Mouse (Mus musculus) forebrain, embryonic 10.5 days (tissue): ENCODE measurements around the gene Coq7. TPM values are rescaled to one million over a fixed set of nuclear protein-coding genes. Genes with fewer than 3 reads are reported as not detected.

Source experiments
- DNase-seq: peaks from one replicate; pipeline ENCODE4 v3.0.0-alpha.2; 2017; ENCODE audit warnings: low spot score; ENCODE audit errors: extremely low spot score
- H3K27ac ChIP-seq: fragments of 300-500 bp; sonication (generic); 2 replicates; pipeline ENCODE4 v1.5.1; 2016; ENCODE audit warnings: mild to moderate bottlenecking
- H3K27me3 ChIP-seq: fragments of 300-500 bp; sonication (generic); 2 replicates; pipeline ENCODE4 v1.6.1; 2016; ENCODE audit warnings: mild to moderate bottlenecking; ENCODE audit not compliant: poor library complexity, severe bottlenecking
- H3K36me3 ChIP-seq: fragments of 300-500 bp; sonication (generic); replicated peaks from 2 replicates; pipeline ENCODE4 v1.6.1; 2016; ENCODE audit warnings: mild to moderate bottlenecking, moderate library complexity
- H3K4me1 ChIP-seq: fragments of 300-500 bp; sonication (generic); 2 replicates; pipeline ENCODE4 v1.6.1; 2016
- H3K4me3 ChIP-seq: fragments of 300-500 bp; sonication (generic); 2 replicates; pipeline ENCODE4 v1.5.1; 2016; ENCODE audit warnings: mild to moderate bottlenecking, moderate library complexity
- H3K9me3 ChIP-seq: fragments of 300-500 bp; sonication (generic); 2 replicates; pipeline ENCODE4 v1.6.1; 2016; ENCODE audit warnings: mild to moderate bottlenecking, moderate library complexity
- WGBS: fragments of 180-500 bp; shearing (Covaris S2); methylation state at CpG from one replicate; pipeline ENCODE4 v1.1.7; 2016; 5-methylcytosine and 5-hydroxymethylcytosine counted together
- polyA plus RNA-seq: library from polyadenylated mRNA; unstranded; fragments of >200 nt; fragmentation: Nextera tagmentation; extraction: Ambion mirVana; gene quantifications from 2 replicates; pipeline ENCODE4 v1.2.1, GENCODE M21; 2016

Gene Coq7
- polyA plus RNA-seq, 1 experiment from 2014 or later, result 129 TPM

- no peak for DNase-seq
- Histone ChIP-seq H3K4me1 (peaks cover 2% of the 10 kb centered on the region), H3K27ac (no peak overlapping the region), H3K9me3 (no peaks in the 10 kb centered on the region), H3K27me3 (no peaks in the 10 kb centered on the region), H3K4me3 (no peak overlapping the region), H3K36me3 (peaks cover 60% of the 10 kb centered on the region)
- WGBS, result 89% methylated on average over 4 of the region's 4 CpGs
These were observed 6.2 kb downstream of the Coq7 start for GRCm38 (mm10) chr7:118526967-118527366.

- no peaks in the 10 kb centered on the region for H3K9me3 ChIP-seq
- 90% methylated on average over 5 of the region's 5 CpGs for WGBS
- no peak overlapping the region for H3K27ac ChIP-seq
- peaks cover 8% of the 10 kb centered on the region; the same call in 1 of the 2 replicates for H3K4me1 ChIP-seq
- no peak for DNase-seq
- peaks cover 37% of the 10 kb centered on the region for H3K36me3 ChIP-seq
- H3K4me3 ChIP-seq, result no peak overlapping the region
- H3K27me3 ChIP-seq, result 0 out of 2 replicates have a peak, but pooled peaks cover 5% of the 10 kb centered on the region
These were observed 11.1 kb downstream of the Coq7 start for GRCm38 (mm10) chr7:118522077-118522476.

- H3K9me3 ChIP-seq, result no peaks in the 10 kb centered on the region
- H3K4me1 ChIP-seq, result peaks cover 9% of the 10 kb centered on the region; the same call in 1 of the 2 replicates
- DNase-seq, result no peak
- H3K27ac ChIP-seq, result no peak overlapping the region
- WGBS, result 88% methylated on average over 8 of the region's 8 CpGs
- peaks cover 13% of the 10 kb centered on the region for H3K36me3 ChIP-seq
- H3K4me3 ChIP-seq, result no peak overlapping the region
- 0 out of 2 replicates have a peak, but pooled peaks cover 5% of the 10 kb centered on the region for H3K27me3 ChIP-seq
These were observed 13.5 kb downstream of the Coq7 start for GRCm38 (mm10) chr7:118519661-118520060.

- Histone ChIP-seq H3K9me3 (no peaks in the 10 kb centered on the region), H3K27ac (peak overlapping the region; percentile 62), H3K36me3 (peaks cover 9% of the 10 kb centered on the region; the same call in 1 of the 2 replicates), H3K4me3 (no peak overlapping the region), H3K27me3 (0 out of 2 replicates have a peak, but pooled peaks cover 5% of the 10 kb centered on the region), H3K4me1 (peaks cover 12% of the 10 kb centered on the region)
- peak; percentile 76 for DNase-seq
- WGBS, result 1% methylated on average over 18 of the region's 18 CpGs
These were observed 14.5 kb downstream of the Coq7 start for GRCm38 (mm10) chr7:118518687-118519086.

DNA sequence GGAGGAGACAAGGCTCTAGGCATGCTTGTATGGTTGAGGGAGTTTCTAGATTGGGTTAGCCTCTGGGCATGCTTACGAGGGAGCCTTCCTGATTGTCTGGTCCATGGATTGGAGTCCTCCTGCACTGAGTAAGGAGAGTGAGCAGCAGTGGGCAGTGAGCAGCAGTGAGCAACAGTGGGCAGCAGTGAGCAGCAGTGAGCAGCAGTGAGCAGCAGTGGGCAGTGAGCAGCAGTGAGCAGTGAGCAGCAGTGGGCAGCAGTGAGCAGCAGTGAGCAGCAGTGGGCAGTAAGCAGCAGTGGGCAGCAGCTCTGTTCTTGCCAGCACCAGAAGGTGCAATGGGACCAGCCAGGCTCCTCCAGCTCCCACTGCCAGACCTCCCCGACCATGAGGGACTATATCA is 15.3 kb downstream of the Coq7 start:
- no peak for DNase-seq
- H3K9me3 ChIP-seq, result no peaks in the 10 kb centered on the region
- no peak overlapping the region for H3K27ac ChIP-seq
- H3K27me3 ChIP-seq, result 0 out of 2 replicates have a peak, but pooled peaks cover 5% of the 10 kb centered on the region
- H3K4me1 ChIP-seq, result peaks cover 21% of the 10 kb centered on the region
- peaks cover 6% of the 10 kb centered on the region; the same call in 1 of the 2 replicates for H3K36me3 ChIP-seq
- 79% methylated on average over 2 of the region's 2 CpGs for WGBS
- no peak overlapping the region for H3K4me3 ChIP-seq

- no peak overlapping the region for H3K27ac ChIP-seq
- H3K27me3 ChIP-seq, result no peaks in the 10 kb centered on the region
- H3K9me3 ChIP-seq, result no peaks in the 10 kb centered on the region
- no peak for DNase-seq
- no peaks in the 10 kb centered on the region for H3K36me3 ChIP-seq
- 82% methylated on average over 7 of the region's 7 CpGs for WGBS
- H3K4me3 ChIP-seq, result no peak overlapping the region
- peaks cover 8% of the 10 kb centered on the region for H3K4me1 ChIP-seq
These were observed 24.6 kb downstream of the Coq7 start for GRCm38 (mm10) chr7:118508556-118508955.

DNA sequence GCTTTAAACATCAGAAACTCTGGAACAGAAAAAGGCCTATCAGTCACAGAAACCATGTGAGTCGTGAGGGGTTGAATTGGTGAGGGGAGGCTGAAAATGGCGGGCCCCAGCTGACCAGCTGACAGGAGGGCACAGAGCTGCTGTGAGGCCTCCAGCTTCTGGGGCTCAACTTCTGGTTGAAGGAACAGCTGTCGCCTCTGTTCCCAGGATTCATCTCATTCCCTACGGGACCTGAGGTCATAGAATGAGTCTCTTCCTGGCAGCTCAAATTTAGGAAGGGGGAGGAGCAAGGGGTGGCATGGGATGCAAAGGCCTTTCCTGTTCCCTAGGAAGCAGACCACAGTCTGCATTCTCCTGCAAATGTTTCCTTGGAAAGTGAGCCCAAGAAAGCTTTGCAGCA is 29.3 kb downstream of the Coq7 start:
- WGBS, result 68% methylated on average over 4 of the region's 4 CpGs
- no peak for DNase-seq
- Histone ChIP-seq H3K4me1 (0 out of 2 replicates have a peak, but pooled peaks cover 4% of the 10 kb centered on the region), H3K9me3 (no peaks in the 10 kb centered on the region), H3K4me3 (no peak overlapping the region), H3K36me3 (no peaks in the 10 kb centered on the region), H3K27me3 (no peaks in the 10 kb centered on the region), H3K27ac (no peak overlapping the region)

GRCm38 (mm10) chr7:118502333-118502732 is 30.8 kb downstream of the Coq7 start:
- 78% methylated on average over 8 of the region's 8 CpGs for WGBS
- Histone ChIP-seq H3K27ac (no peak overlapping the region), H3K4me1 (0 out of 2 replicates have a peak, but pooled peaks cover 4% of the 10 kb centered on the region), H3K9me3 (no peaks in the 10 kb centered on the region), H3K4me3 (no peak overlapping the region), H3K36me3 (no peaks in the 10 kb centered on the region), H3K27me3 (no peaks in the 10 kb centered on the region)
- no peak for DNase-seq

DNA sequence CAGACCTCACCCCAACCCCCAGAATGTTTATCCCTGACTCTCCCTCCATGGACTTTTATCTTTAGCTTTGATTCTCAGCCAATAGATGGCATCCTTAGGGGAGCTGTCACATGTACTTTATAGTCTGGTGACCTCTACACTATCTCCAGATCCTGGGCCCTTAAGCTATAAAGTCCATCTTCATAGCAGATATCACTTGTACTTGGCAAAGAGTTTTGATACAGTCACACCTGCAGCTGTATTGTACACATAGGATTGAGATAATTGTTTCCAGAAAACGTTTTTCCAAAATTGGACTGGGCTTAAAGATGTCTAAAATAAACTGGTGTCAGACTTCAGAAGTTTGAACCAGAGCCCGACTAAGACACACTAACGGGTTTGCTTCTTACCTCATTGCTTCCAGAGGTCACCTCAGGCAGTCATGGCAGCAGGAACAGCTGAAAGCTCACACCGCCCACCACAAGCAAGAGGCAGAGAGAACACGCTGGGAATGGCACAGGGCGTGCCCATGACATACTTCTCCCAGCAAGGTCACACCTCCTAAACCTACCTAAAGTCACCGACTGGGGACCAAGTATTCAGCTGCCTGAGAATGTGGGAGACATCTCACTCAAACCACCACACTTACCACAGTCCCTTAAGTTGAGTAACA is 33.2 kb downstream of the Coq7 start:
- no peaks in the 10 kb centered on the region for H3K9me3 ChIP-seq
- H3K4me3 ChIP-seq, result no peak overlapping the region
- H3K27me3 ChIP-seq, result no peaks in the 10 kb centered on the region
- DNase-seq, result no peak
- no peaks in the 10 kb centered on the region for H3K36me3 ChIP-seq
- H3K4me1 ChIP-seq, result 0 out of 2 replicates have a peak, but pooled peaks cover 4% of the 10 kb centered on the region
- 78% methylated on average over 7 of the region's 7 CpGs for WGBS
- no peak overlapping the region for H3K27ac ChIP-seq

GRCm38 (mm10) chr7:118498984-118499783 is 34.0 kb downstream of the Coq7 start:
- H3K4me3 ChIP-seq, result no peak overlapping the region
- DNase-seq, result no peak
- WGBS, result 89% methylated on average over 12 of the region's 12 CpGs
- H3K9me3 ChIP-seq, result no peaks in the 10 kb centered on the region
- no peak overlapping the region for H3K27ac ChIP-seq
- 0 out of 2 replicates have a peak, but pooled peaks cover 4% of the 10 kb centered on the region for H3K4me1 ChIP-seq
- H3K36me3 ChIP-seq, result no peaks in the 10 kb centered on the region
- H3K27me3 ChIP-seq, result peaks cover under 1% of the 10 kb centered on the region; the same call in 1 of the 2 replicates

DNA sequence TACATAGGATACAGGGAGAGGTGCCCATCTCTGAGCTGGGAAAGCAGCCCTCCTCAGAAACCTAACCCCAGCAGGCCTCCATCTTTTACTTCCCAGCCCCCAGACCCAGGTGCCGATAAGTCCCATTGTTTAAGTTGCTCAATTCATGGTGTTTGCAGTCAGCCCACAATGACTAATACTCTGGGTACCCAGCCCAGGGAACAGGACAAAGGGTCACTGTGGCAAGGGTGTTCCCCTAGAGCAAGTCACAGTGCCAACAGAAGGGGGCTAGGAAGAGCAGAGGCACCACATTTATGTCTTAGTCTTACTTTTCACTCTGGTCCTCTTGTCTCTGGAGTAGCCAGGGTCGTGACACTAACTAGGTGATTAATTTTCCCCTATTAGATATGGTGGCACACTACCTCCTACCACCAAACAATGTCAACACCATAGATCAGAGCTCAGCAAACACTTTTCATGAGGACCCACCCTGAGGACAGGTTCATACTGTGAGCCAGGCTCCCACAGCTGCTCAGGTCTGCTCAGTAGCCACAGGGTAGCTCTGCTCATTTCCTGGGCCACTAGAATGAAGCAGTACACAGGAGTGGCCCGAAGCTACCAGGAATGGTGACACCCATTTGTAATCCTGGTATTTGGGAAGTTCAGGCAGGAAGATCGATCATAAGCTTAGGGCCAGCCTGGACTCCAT is 38.1 kb downstream of the Coq7 start:
- H3K9me3 ChIP-seq, result no peaks in the 10 kb centered on the region
- no peak for DNase-seq
- no peak overlapping the region for H3K27ac ChIP-seq
- no peaks in the 10 kb centered on the region for H3K36me3 ChIP-seq
- 75% methylated on average over 4 of the region's 4 CpGs for WGBS
- peaks cover 42% of the 10 kb centered on the region for H3K27me3 ChIP-seq
- H3K4me3 ChIP-seq, result no peak overlapping the region
- peaks cover 23% of the 10 kb centered on the region for H3K4me1 ChIP-seq

GRCm38 (mm10) chr7:118493892-118494291 is 39.3 kb downstream of the Coq7 start:
- Histone ChIP-seq H3K9me3 (no peaks in the 10 kb centered on the region), H3K4me1 (peaks cover 29% of the 10 kb centered on the region), H3K27me3 (peaks cover 53% of the 10 kb centered on the region), H3K4me3 (no peak overlapping the region), H3K36me3 (no peaks in the 10 kb centered on the region; the same call in 1 of the 2 replicates), H3K27ac (no peak overlapping the region)
- no peak for DNase-seq
- 91% methylated on average over 9 of the region's 9 CpGs for WGBS
